Mouse (Mus musculus) liver, embryonic 11.5 days (tissue): ENCODE results near the gene Entpd2. TPM values are rescaled to one million over a fixed set of nuclear protein-coding genes. Genes with fewer than 3 reads are reported as not detected.

Experiments
- ATAC-seq: fragments of 200-750 bp; cut with Nextera tagmentation; replicated peaks from 2 replicates; pipeline ENCODE4 v1.8.0; 2017; ENCODE audit warnings: moderate number of reproducible peaks, mild to moderate bottlenecking, moderate TSS enrichment, moderate library complexity; ENCODE audit not compliant: low FRiP score
- DNase-seq: peaks from one replicate; pipeline ENCODE4 v3.0.0-alpha.2; 2017; ENCODE audit warnings: low spot score
- H3K27ac ChIP-seq: fragments of 300-500 bp; sonication (generic); 2 replicates; pipeline ENCODE4 v1.5.1; 2014; ENCODE audit warnings: mild to moderate bottlenecking, low read depth, low read length, control low read depth
- H3K27me3 ChIP-seq: fragments of 300-500 bp; sonication (generic); replicated peaks from 2 replicates; pipeline ENCODE4 v1.6.1; 2014; ENCODE audit warnings: low read length, mixed read lengths; ENCODE audit not compliant: control insufficient read depth, insufficient read depth
- H3K36me3 ChIP-seq: fragments of 300-500 bp; sonication (generic); 2 replicates; pipeline ENCODE4 v1.6.1; 2014; ENCODE audit warnings: mild to moderate bottlenecking, low read length, moderate library complexity, mixed read lengths; ENCODE audit not compliant: control insufficient read depth, insufficient read depth
- H3K4me1 ChIP-seq: fragments of 300-500 bp; sonication (generic); replicated peaks from 2 replicates; pipeline ENCODE4 v1.6.1; 2014; ENCODE audit warnings: low read length, mixed read lengths; ENCODE audit not compliant: control insufficient read depth, insufficient read depth
- H3K4me2 ChIP-seq: fragments of 300-500 bp; sonication (generic); 2 replicates; pipeline ENCODE4 v1.6.1; 2014; ENCODE audit warnings: mild to moderate bottlenecking, control low read depth, moderate library complexity
- H3K4me3 ChIP-seq: fragments of 300-500 bp; sonication (generic); 2 replicates; pipeline ENCODE4 v1.5.1; 2014; ENCODE audit warnings: low read depth, low read length, control low read depth
- H3K9ac ChIP-seq: fragments of 300-500 bp; sonication (generic); 2 replicates; pipeline ENCODE4 v1.6.1; 2014; ENCODE audit warnings: low read depth, low read length, control low read depth
- H3K9me3 ChIP-seq: fragments of 300-500 bp; sonication (generic); 2 replicates; pipeline ENCODE4 v1.6.1; 2016; ENCODE audit warnings: low read length, inconsistent platforms, mixed read lengths; ENCODE audit not compliant: control insufficient read depth
- WGBS: fragments of 180-500 bp; shearing (Covaris S2); extraction: QIAGEN DNeasy Blood & Tissue Kit; methylation state at CpG from one replicate; pipeline ENCODE4 v1.1.7; 2014; 5-methylcytosine and 5-hydroxymethylcytosine counted together
- polyA plus RNA-seq: library from polyadenylated mRNA; unstranded; fragments of >200 nt; fragmentation: Nextera tagmentation; extraction: Ambion mirVana; gene quantifications from 2 replicates; pipeline ENCODE4 v1.2.1, GENCODE M21; 2014

Entpd2 gene
- polyA plus RNA-seq, 1 experiment from 2014 or later: 0.25 TPM

DNA sequence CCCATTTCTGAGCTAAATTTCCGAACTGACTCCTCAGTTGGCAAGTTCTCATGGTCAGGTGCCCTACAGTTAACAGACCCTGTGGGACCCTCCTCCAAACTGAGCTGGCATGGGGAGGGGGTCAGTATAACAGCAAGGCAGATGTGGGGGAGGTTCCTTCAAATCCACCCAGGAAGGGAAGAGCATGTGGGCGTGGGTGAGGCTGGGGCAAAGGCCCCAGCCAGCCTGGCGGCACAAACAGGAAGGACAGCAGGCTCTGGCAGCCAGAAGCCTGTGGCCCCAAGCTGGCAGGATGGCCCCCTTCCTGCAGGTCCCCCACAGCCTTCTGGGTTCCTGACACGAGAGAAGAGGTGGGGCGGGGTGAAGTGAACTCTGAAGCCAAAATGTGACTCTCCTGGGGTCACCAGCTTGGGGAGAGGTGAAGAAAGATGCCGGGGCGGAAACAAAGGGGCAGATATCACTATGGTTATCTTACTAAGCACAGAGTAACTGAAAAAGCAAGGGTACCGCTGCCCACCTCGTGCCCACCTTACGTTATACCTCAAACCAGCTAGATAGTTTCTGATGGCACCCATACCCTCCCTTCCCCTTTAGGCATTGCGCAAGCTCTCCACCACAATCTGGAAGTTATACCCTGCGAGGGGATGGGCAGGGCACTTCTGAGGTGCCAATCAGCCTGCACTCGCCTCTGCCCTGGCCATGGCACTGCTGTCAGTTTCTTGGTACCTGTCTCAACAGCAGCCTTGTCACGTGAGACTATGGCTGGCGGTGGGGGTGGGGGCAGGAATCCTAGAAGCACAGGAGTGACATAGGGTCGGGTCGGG, 27.1 kb downstream of the Entpd2 start, which contains the start of gene Fut7:
Fut7 (plus strand) TSS at position 681 of the 824 bp plus-strand sequence.
- no peak for ATAC-seq
- H3K36me3 ChIP-seq: no peaks in the 10 kb centered on the region
- DNase-seq: no peak
- no peak within 1 kb of the TSS for H3K9ac ChIP-seq
- H3K4me2 ChIP-seq: no peak within 1 kb of the TSS
- 49% methylated on average over 17 of the region's 17 CpGs for WGBS
- H3K4me3 ChIP-seq: no peak within 1 kb of the TSS
- no peaks in the 10 kb centered on the region for H3K9me3 ChIP-seq
- peaks cover 28% of the 10 kb centered on the region for H3K27me3 ChIP-seq
- H3K27ac ChIP-seq: no peak within 1 kb of the TSS; the same call in 1 of the 2 replicates
- H3K4me1 ChIP-seq: peaks cover 5% of the 10 kb centered on the region

DNA sequence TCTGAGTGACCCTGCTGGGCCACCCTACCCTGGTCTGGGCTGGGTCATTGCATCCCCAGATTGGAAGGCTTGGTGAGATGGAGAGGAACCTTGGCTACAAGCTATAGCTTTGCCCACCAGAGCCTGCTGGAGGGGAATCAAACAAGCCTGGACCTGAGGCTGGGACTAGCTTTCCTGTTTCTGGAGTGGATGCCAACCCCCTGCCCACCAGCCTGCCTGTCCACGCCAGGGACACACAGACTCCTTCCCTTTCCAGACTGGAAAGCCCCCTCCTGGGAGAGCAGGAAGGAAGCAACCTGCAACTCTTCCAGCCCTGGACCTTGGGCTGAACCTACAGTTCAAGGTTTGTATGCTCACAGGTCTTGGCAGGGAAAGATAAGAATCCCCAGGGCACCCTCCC, 28.0 kb downstream of the Entpd2 start:
- Histone ChIP-seq H3K9ac (no peak overlapping the region), H3K27ac (no peak overlapping the region), H3K4me1 (peaks cover 5% of the 10 kb centered on the region), H3K9me3 (no peaks in the 10 kb centered on the region), H3K27me3 (peaks cover 28% of the 10 kb centered on the region), H3K36me3 (no peaks in the 10 kb centered on the region), H3K4me2 (no peak overlapping the region), H3K4me3 (no peak overlapping the region)
- no peak for ATAC-seq
- WGBS: 47% methylated on average over 1 of the region's 1 CpGs
- no peak for DNase-seq

DNA sequence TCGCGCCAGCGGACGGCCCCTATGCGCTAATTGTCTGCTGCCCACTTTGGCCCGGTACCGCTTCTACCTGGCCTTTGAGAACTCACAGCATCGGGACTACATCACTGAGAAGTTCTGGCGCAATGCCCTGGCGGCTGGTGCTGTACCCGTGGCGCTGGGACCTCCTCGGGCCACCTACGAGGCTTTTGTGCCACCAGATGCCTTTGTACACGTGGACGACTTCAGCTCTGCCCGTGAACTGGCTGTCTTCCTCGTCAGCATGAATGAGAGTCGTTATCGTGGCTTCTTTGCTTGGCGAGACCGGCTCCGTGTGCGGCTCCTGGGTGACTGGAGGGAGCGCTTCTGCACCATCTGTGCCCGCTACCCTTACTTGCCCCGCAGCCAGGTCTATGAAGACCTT, 29.8 kb downstream of the Entpd2 start:
- 50% methylated on average over 27 of the region's 27 CpGs for WGBS
- Histone ChIP-seq H3K27me3 (peaks cover 39% of the 10 kb centered on the region), H3K9ac (no peak overlapping the region), H3K4me2 (no peak overlapping the region), H3K9me3 (no peaks in the 10 kb centered on the region), H3K4me3 (no peak overlapping the region), H3K4me1 (peaks cover 11% of the 10 kb centered on the region), H3K27ac (no peak overlapping the region), H3K36me3 (no peaks in the 10 kb centered on the region)
- ATAC-seq: no peak
- no peak for DNase-seq

DNA sequence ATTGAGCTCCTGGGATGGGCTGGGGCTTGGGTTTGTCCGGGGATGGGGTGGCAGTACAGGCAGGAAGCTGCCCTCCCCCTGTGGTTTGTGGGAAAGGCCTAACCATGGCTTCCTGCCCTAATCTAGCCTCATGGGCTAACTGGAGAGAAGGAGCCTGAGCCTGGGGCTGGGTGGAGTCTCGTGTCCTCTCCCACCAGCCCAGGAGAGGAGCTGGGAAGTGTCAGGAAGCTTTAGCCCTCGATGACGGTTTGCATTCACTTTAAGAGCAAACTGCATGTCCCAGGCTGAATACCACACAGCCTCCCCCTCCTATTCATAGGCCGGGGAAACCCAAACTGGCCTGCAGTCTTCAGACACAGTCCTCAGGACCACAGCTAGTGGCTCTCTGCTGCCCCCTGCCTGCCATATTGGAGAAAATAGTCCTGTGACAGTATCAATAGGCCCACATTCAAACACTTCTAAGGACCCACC, 31.1 kb downstream of the Entpd2 start:
- Histone ChIP-seq H3K9me3 (no peaks in the 10 kb centered on the region), H3K4me3 (no peak overlapping the region), H3K9ac (no peak overlapping the region), H3K27ac (no peak overlapping the region), H3K36me3 (no peaks in the 10 kb centered on the region), H3K4me2 (no peak overlapping the region), H3K4me1 (peaks cover 11% of the 10 kb centered on the region), H3K27me3 (peaks cover 46% of the 10 kb centered on the region)
- DNase-seq (peak; percentile 75), ATAC-seq (no peak)
- 17% methylated on average over 5 of the region's 5 CpGs for WGBS

DNA sequence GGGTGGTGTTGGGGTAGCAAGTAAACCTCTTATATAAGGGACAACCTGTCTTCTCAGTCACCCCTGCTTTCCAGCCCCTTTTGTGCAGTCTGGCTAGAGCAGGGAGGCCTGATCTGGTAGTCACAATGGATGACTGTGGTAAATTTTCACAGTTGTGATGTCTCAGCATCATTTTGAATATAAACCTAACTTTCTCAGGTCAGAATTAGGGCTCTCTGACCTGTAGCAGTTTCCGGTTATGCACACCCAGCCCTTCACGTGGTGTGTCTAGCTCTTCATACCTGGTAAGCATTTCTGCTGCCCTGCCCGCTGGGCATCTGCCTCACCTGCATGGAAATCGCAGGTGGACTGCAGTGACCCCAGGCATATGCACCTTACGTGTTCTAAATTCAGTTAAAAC, 31.6 kb downstream of the Entpd2 start:
- no peak overlapping the region for H3K27ac ChIP-seq
- 81% methylated on average over 5 of the region's 5 CpGs for WGBS
- H3K4me1 ChIP-seq: peaks cover 11% of the 10 kb centered on the region
- peaks cover 46% of the 10 kb centered on the region for H3K27me3 ChIP-seq
- DNase-seq: no peak
- no peak overlapping the region for H3K4me3 ChIP-seq
- H3K9ac ChIP-seq: no peak overlapping the region
- no peaks in the 10 kb centered on the region for H3K9me3 ChIP-seq
- H3K36me3 ChIP-seq: no peaks in the 10 kb centered on the region
- no peak for ATAC-seq
- no peak overlapping the region for H3K4me2 ChIP-seq

DNA sequence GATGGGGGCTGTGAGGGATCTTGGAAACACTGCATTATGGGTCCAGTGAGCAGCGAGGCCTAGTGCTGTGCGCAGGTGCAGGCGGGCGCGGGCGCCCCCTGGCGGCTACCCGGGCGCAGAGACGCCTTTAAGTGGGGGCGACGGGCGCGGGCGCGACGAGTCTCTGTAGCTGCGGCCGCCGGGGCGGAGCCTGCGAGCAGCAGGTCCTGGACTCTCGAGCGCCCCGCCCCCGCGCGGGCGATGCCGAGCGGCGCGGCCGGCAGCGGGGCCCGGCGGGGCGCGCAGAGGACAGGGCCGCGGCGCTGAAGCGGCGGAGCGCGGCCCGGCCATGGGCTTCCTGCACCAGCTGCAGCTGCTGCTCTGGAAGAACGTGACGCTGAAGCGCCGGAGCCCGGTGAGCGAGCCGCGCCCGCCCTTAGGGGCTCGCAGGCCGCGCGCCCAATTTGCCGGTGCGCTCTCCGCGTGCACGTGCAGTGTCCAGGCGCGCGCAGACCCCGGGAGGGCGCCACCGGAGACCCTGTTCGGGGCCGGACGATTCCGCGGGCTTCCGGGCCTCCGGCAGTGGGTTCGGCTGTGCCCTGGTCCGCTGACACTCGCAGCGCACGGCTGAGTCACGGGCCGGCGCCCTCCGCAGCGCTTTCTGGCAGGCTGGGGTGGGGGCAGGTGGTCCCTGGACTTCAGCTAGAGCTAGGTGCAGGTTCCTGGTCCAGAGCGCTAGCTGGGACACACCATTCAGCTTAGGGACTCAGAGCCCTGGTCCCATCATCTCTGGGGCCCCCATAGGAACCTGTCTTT, 33.0 kb downstream of the Entpd2 start, which contains the start of gene Abca2:
Abca2 (plus strand) TSS at position 262 of the 795 bp plus-strand sequence.
- Histone ChIP-seq H3K4me2 (peak within 1 kb of the TSS; percentile 98), H3K9ac (peak within 1 kb of the TSS; percentile 75), H3K27me3 (peaks cover 42% of the 10 kb centered on the region), H3K36me3 (no peaks in the 10 kb centered on the region), H3K27ac (no peak within 1 kb of the TSS; the same call in 1 of the 2 replicates), H3K9me3 (no peaks in the 10 kb centered on the region), H3K4me3 (peak within 1 kb of the TSS; percentile 82), H3K4me1 (peaks cover 6% of the 10 kb centered on the region)
- peak; percentile 94 for DNase-seq
- peak; percentile 89 for ATAC-seq
- under 1% methylated on average over 89 of the region's 89 CpGs for WGBS

DNA sequence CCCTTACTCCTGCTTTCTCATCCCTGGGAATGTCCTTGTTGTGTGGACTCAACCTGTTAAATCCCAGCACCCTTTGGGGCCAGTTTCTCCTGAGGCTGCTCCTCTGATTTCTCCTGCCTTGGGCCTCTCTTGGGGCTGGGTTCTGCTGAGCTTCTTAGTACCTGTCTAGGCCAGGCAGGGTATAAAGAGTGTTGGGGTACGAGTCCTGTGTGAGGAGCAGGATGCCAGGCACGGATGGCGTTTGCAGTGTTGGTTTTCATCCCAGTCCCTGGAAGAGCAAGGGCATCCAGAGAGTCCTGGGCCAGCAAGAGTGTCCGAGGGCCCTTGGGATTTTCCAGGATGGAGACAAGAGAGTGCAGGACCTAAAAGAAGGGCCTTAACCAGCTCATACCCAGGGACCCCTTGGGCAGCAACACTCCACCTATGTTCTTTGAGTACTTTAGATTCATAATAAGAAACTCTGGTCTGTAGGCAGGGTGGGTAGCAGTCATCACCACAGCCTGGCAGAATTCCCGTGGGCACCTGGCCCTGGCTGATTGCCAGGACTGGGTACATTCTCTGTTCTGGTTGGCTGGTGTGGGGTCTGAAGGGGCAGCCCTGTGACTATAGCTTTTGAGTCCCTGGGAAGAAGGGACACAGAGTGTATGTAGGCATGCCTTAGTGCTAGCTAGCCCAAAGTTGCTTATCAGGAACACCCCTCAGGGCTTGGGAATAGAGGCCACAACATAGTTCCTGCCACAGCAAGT, 33.9 kb downstream of the Entpd2 start:
- Histone ChIP-seq H3K4me2 (peak overlapping the region; percentile 98), H3K4me3 (peak overlapping the region; percentile 82), H3K27me3 (peaks cover 37% of the 10 kb centered on the region), H3K9ac (no peak overlapping the region), H3K4me1 (peaks cover 6% of the 10 kb centered on the region), H3K36me3 (no peaks in the 10 kb centered on the region), H3K9me3 (no peaks in the 10 kb centered on the region), H3K27ac (no peak overlapping the region)
- DNase-seq (no peak), ATAC-seq (no peak)
- WGBS: 72% methylated on average over 5 of the region's 5 CpGs
